Mouse (Mus musculus): ENCODE measurements around the gene Ezh1. TPM values are rescaled to one million over a fixed set of nuclear protein-coding genes. Genes with fewer than 3 reads are reported as not detected.

Gene Ezh1
- polyA plus RNA-seq, 1 experiment from 2014 or later = 12.7 TPM

DNA sequence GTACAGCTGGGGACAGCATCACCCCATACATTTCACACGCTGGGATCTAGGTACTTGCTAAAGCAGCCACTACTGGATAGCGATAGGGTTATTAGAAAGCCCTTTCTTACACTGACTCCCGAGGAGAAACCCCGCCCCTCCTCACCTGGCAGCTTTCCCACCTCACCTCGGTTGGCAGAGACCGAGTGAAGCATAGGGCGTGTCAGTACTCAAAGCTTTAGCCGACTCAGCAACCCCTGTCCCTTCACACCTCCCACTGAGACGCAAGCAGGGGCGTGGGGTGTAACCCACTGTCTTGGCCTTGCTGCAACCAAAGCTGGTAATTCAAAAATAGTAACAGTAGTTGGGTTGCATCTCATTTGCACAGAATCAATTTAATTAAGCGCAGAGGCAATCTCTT is 53.2 kb downstream of the Ezh1 start:
- Histone ChIP-seq H3K27ac (replicated peaks; ENCODE audit: low read depth, low read length) (no peak overlapping the region), H3K4me1 (ENCODE audit: control insufficient read depth, insufficient read depth, low read length) (peaks cover 36% of the 10 kb centered on the region), H3K4me3 (ENCODE audit: low read depth, low read length) (peak overlapping the region; percentile 23)

DNA sequence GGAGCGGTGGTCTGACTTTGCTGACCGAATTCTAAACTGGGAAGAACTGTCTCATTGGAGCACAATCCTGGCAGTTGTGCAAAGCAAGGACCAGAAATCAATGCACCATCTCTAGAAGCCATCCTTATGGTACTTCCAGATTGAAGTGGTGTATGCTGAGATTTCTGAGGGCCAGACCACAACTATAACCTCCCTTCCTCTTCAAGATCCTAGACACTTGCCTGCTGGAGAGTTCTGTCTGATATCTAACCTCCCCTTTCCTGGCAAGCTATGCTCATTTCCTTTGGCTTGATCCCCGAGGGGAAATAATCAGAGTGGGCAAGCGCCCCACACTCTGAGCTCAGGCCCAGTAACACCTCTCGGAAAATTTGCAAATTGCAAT is 53.8 kb downstream of the Ezh1 start:
- 9% methylated on average over 5 of the region's 5 CpGs for WGBS
- H3K27ac ChIP-seq (replicated peaks; ENCODE audit: low read depth, low read length) = no peak overlapping the region
- 0 out of 2 replicates have a peak overlapping the region, but pooled peaks have one; percentile 13 for H3K9ac ChIP-seq (ENCODE audit: low read length)
- H3K4me3 ChIP-seq (ENCODE audit: low read depth, low read length) = peak overlapping the region; percentile 39
- H3K27me3 ChIP-seq (ENCODE audit: control insufficient read depth, insufficient read depth, low read length) = peaks cover 83% of the 10 kb centered on the region
- no peaks in the 10 kb centered on the region; the same call in 1 of the 2 replicates for H3K36me3 ChIP-seq (ENCODE audit: control insufficient read depth, insufficient read depth, low read length)
- no peak for DNase-seq (ENCODE audit: low spot score)
- no peaks in the 10 kb centered on the region for H3K9me3 ChIP-seq (ENCODE audit: control insufficient read depth, low read length)
- H3K4me2 ChIP-seq (ENCODE audit: low read depth, severe bottlenecking) = peak overlapping the region; percentile 94
- ATAC-seq (ENCODE audit: insufficient number of reproducible peaks, low FRiP score, low TSS enrichment, low read depth) = no peak
- peaks cover 36% of the 10 kb centered on the region for H3K4me1 ChIP-seq (ENCODE audit: control insufficient read depth, insufficient read depth, low read length)

More for the DNA sequence above, 53.2 kb downstream of the Ezh1 start:
- H3K4me2 ChIP-seq (ENCODE audit: low read depth, severe bottlenecking) = peak overlapping the region; percentile 53; the same call in 1 of the 2 replicates
- H3K36me3 ChIP-seq (ENCODE audit: control insufficient read depth, insufficient read depth, low read length) = no peaks in the 10 kb centered on the region; the same call in 1 of the 2 replicates
- DNase-seq (ENCODE audit: low spot score) = no peak
- 6% methylated on average over 11 of the region's 11 CpGs for WGBS
- peaks cover 82% of the 10 kb centered on the region for H3K27me3 ChIP-seq (ENCODE audit: control insufficient read depth, insufficient read depth, low read length)
- no peaks in the 10 kb centered on the region for H3K9me3 ChIP-seq (ENCODE audit: control insufficient read depth, low read length)
- no peak for ATAC-seq (ENCODE audit: insufficient number of reproducible peaks, low FRiP score, low TSS enrichment, low read depth)
- H3K9ac ChIP-seq (ENCODE audit: low read length) = peak overlapping the region; percentile 43; the same call in 1 of the 2 replicates

DNA sequence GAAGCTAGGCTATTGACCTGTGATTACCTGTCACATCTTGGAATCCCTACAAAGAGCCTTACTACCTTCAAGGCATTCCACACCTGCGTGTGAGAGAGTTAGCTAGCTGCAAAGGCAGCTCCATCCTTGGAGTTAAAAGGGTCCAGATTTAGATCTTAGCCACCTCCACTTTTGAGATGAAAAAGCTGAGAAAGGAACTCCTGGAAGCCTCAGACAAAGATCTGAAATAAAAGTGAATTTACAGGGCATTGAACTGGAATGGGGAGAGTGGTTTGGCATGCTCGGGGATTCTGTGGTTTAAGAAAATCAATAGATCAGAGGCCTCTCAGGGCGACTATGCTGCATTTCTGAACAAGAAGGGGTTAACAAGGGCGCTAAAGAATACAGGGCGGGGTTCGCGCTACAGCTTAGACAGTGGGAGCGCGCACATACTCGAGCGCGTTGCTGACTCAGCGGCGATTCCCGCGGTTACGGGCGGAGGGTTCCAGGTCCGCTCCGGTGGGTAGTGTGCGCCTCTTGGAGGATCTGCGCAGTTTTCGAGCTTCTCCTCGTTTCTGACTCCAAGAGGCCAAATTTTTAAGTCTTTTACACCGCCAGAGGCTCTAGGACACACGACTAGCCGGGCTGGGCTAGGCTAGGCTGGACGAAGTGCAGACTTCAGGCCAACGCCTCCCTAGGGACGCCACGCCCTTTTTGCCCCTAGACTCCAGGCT is 54.4 kb downstream of the Ezh1 start:
- DNase-seq (ENCODE audit: low spot score) (peak; percentile 75), ATAC-seq (ENCODE audit: insufficient number of reproducible peaks, low FRiP score, low TSS enrichment, low read depth) (0 out of 2 replicates have a peak, but pooled peaks have one; percentile 48)
- Histone ChIP-seq H3K9me3 (ENCODE audit: control insufficient read depth, low read length) (no peaks in the 10 kb centered on the region), H3K27me3 (ENCODE audit: control insufficient read depth, insufficient read depth, low read length) (peaks cover 81% of the 10 kb centered on the region), H3K4me1 (ENCODE audit: control insufficient read depth, insufficient read depth, low read length) (peaks cover 36% of the 10 kb centered on the region), H3K36me3 (ENCODE audit: control insufficient read depth, insufficient read depth, low read length) (no peaks in the 10 kb centered on the region; the same call in 1 of the 2 replicates), H3K4me3 (ENCODE audit: low read depth, low read length) (peak overlapping the region; percentile 39), H3K9ac (ENCODE audit: low read length) (peak overlapping the region; percentile 13; the same call in 1 of the 2 replicates), H3K27ac (replicated peaks; ENCODE audit: low read depth, low read length) (no peak overlapping the region), H3K4me2 (ENCODE audit: low read depth, severe bottlenecking) (peak overlapping the region; percentile 94)
- 0% methylated on average over 31 of the region's 31 CpGs for WGBS

DNA sequence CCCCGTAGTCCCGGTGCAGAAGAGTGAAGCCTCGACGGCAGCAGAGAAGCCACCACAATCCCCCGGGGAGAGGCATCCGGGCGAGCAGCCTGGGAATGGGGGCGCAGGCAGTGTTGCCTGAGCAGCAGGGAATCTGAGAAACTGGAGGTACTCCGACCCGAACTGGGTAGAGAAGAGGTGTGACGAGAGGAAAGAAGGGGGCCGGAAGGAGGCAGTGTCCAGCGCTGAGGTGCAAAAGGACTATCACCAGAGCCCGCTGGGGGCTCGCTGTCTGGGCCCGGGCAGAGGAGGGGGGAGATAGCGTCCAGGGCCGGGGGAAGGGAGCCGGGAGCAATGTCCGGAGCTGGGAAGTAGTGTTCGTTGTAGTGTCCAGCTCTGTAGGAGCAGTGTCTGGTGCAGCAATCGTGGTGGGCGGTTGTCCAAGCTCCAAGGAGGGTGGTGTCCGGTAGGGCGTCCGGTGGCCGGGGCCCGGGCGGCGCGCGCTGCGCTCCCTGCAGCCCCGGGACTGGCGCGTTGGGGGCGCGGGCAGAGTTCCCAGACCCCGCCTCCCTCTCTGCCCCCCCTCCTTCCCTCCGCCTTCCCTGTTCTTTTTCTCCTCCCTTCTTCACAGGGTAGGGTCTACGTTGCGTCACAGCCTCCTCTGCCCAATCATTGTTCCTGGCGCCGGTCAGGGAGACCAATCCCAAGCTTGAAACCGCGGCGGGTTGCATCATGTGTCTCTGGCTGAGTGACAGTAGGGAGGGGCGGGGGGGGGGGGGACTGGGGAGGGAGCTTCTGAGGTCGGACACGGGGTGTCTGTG is 55.3 kb downstream of the Ezh1 start, which contains the start of gene Plekhh3:
Gene Plekhh3, minus strand, starts transcription at position 541 of the 800 bp plus-strand sequence.
- H3K27ac ChIP-seq (replicated peaks; ENCODE audit: low read depth, low read length) = no peak within 1 kb of the TSS
- peak within 1 kb of the TSS; percentile 61 for H3K4me3 ChIP-seq (ENCODE audit: low read depth, low read length)
- no peaks in the 10 kb centered on the region; the same call in 1 of the 2 replicates for H3K36me3 ChIP-seq (ENCODE audit: control insufficient read depth, insufficient read depth, low read length)
- no peaks in the 10 kb centered on the region for H3K9me3 ChIP-seq (ENCODE audit: control insufficient read depth, low read length)
- H3K9ac ChIP-seq (ENCODE audit: low read length) = peak within 1 kb of the TSS; percentile 45
- ATAC-seq (ENCODE audit: insufficient number of reproducible peaks, low FRiP score, low TSS enrichment, low read depth) (peak; percentile 91), DNase-seq (ENCODE audit: low spot score) (peak; percentile 94)
- WGBS = under 1% methylated on average over 41 of the region's 50 CpGs
- peak within 1 kb of the TSS; percentile 94 for H3K4me2 ChIP-seq (ENCODE audit: low read depth, severe bottlenecking)
- peaks cover 36% of the 10 kb centered on the region for H3K4me1 ChIP-seq (ENCODE audit: control insufficient read depth, insufficient read depth, low read length)
- H3K27me3 ChIP-seq (ENCODE audit: control insufficient read depth, insufficient read depth, low read length) = peaks cover 78% of the 10 kb centered on the region

DNA sequence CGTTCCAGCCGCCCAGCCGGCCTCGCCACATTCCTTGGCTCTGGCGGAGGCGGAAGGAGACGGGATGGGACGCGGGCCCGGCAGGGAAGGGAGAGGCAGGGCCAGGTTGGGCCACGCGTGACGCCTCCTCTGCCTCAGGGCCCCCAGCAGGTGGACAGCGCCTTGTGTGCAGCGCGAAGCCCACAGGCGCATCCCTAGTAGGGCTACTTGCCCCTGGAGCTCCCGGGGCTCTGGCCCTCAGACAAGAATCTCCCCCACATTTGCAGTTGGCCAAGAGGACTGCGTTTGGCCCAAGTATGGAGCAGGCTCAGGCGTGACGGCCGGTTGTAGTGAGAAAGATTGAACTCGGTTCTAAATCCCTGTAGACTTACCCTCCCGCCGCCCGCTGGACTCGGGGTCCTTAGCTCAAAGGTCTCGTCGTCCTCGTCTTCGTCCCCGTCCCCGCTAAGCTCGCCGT is 55.9 kb downstream of the Ezh1 start, which contains the start of gene Cntnap1:
Gene Cntnap1, plus strand, starts transcription at position 170 of the 457 bp plus-strand sequence.
- Histone ChIP-seq H3K36me3 (ENCODE audit: control insufficient read depth, insufficient read depth, low read length) (no peaks in the 10 kb centered on the region; the same call in 1 of the 2 replicates), H3K4me1 (ENCODE audit: control insufficient read depth, insufficient read depth, low read length) (peaks cover 37% of the 10 kb centered on the region)
- peak; percentile 60 for DNase-seq (ENCODE audit: low spot score)

DNA sequence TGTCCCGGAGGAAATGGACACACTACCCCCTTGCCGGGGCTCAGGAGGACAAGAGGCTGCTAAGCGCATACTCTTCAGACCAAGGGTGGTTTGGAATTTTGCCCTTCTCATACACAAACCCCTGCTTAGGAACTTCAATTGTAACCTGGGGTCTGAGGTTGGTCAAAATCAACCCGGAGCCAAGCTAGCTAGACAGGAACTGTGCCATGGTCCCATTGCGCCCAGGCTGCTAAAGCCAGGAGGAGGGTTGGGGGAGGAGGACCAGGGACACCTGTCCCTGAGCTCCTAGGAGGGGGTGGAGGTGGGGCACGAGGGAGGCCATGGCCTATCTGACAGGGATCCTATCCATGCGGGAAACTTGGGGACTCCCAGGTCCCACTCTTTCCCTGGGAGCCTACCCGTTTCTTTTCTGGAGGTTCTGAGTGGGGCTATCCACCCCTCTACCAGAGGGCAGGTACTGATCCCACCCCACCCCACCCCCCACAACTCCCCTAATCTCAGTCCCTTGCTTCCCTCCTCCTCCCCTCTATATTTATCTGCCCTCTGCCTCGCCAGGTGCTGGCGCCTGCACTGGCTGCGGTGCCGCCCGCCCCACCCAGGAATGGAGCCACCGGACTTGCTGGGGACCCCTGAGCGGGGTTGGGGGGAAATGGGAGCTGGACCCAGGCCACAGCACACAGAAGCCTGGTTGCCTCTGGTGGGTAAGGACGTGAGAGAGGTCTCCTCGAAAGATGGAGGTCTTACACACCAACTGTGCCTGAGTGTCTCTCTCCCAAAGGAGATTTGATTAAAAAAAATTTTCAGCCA is 56.8 kb downstream of the Ezh1 start:
- ATAC-seq (ENCODE audit: insufficient number of reproducible peaks, low FRiP score, low TSS enrichment, low read depth) (no peak), DNase-seq (ENCODE audit: low spot score) (no peak)
- 13% methylated on average over 17 of the region's 17 CpGs for WGBS
- H3K9me3 ChIP-seq (ENCODE audit: control insufficient read depth, low read length) = no peaks in the 10 kb centered on the region
- peaks cover 41% of the 10 kb centered on the region for H3K4me1 ChIP-seq (ENCODE audit: control insufficient read depth, insufficient read depth, low read length)
- no peak overlapping the region for H3K9ac ChIP-seq (ENCODE audit: low read length)
- H3K27me3 ChIP-seq (ENCODE audit: control insufficient read depth, insufficient read depth, low read length) = peaks cover 77% of the 10 kb centered on the region
- H3K27ac ChIP-seq (replicated peaks; ENCODE audit: low read depth, low read length) = no peak overlapping the region
- H3K36me3 ChIP-seq (ENCODE audit: control insufficient read depth, insufficient read depth, low read length) = no peaks in the 10 kb centered on the region; the same call in 1 of the 2 replicates
- peak overlapping the region; percentile 94 for H3K4me2 ChIP-seq (ENCODE audit: low read depth, severe bottlenecking)
- peak overlapping the region; percentile 61 for H3K4me3 ChIP-seq (ENCODE audit: low read depth, low read length)

More for the DNA sequence above, 55.9 kb downstream of the Ezh1 start, which contains the start of gene Cntnap1:
- 1% methylated on average over 35 of the region's 35 CpGs for WGBS
- peak within 1 kb of the TSS; percentile 45 for H3K9ac ChIP-seq (ENCODE audit: low read length)
- H3K27me3 ChIP-seq (ENCODE audit: control insufficient read depth, insufficient read depth, low read length) = peaks cover 77% of the 10 kb centered on the region
- peak within 1 kb of the TSS; percentile 61 for H3K4me3 ChIP-seq (ENCODE audit: low read depth, low read length)
- peak within 1 kb of the TSS; percentile 94 for H3K4me2 ChIP-seq (ENCODE audit: low read depth, severe bottlenecking)
- no peak for ATAC-seq (ENCODE audit: insufficient number of reproducible peaks, low FRiP score, low TSS enrichment, low read depth)
- no peak within 1 kb of the TSS for H3K27ac ChIP-seq (replicated peaks; ENCODE audit: low read depth, low read length)
- no peaks in the 10 kb centered on the region for H3K9me3 ChIP-seq (ENCODE audit: control insufficient read depth, low read length)

DNA sequence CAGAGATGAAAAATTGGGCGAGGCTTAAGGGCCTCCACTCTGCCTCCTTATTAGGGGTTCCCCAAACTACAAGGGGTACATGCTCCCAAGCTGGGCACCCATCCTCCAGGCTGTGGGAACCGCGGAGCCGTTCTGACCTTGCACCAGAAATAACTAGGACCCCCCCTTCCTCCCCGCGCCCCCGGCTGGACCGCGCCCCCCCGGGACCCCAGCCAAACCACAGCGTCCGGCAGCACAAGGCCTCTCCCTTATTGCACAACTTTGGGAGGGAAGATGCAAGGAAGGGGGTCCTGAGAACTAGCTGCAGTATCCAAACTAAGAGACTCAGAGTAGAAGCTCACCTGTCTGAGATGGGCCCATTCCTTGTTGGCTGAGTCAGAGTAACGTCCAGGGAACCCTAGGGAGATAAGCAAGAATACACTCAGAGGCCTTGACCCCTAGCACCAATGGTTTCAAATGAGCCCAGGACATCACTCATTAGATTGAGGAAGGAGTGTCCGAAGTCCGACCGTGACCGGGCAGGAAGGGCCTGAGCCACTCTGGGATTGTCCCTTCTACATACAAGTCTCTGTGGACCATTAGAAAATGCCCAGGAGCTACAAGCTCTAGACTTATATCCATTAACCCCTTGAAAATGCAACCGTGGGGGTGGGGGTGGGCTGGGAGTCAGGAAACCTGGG is 57.8 kb downstream of the Ezh1 start:
- DNase-seq (ENCODE audit: low spot score) = no peak
- no peak for ATAC-seq (ENCODE audit: insufficient number of reproducible peaks, low FRiP score, low TSS enrichment, low read depth)
- Histone ChIP-seq H3K4me3 (ENCODE audit: low read depth, low read length) (no peak overlapping the region), H3K27me3 (ENCODE audit: control insufficient read depth, insufficient read depth, low read length) (peaks cover 79% of the 10 kb centered on the region), H3K9ac (ENCODE audit: low read length) (no peak overlapping the region; the same call in 1 of the 2 replicates), H3K4me1 (ENCODE audit: control insufficient read depth, insufficient read depth, low read length) (peaks cover 43% of the 10 kb centered on the region), H3K4me2 (ENCODE audit: low read depth, severe bottlenecking) (0 out of 2 replicates have a peak overlapping the region, but pooled peaks have one; percentile 2), H3K9me3 (ENCODE audit: control insufficient read depth, low read length) (no peaks in the 10 kb centered on the region), H3K36me3 (ENCODE audit: control insufficient read depth, insufficient read depth, low read length) (no peaks in the 10 kb centered on the region; the same call in 1 of the 2 replicates), H3K27ac (replicated peaks; ENCODE audit: low read depth, low read length) (no peak overlapping the region)
- 74% methylated on average over 18 of the region's 18 CpGs for WGBS

All from limb, embryonic 11.5 days (tissue).